Mouse (Mus musculus): ENCODE results near the gene Dlgap4.

GRCm38 (mm10) chr2:156766227-156767019 lies 152.9 kb downstream of the Dlgap4 start:
- TF ChIP-seq CTCF (IDR thresholded peaks at IDR 0.05; ENCODE audit: control insufficient read depth, insufficient read depth, low read length) (no peak), POLR2A (IDR thresholded peaks at IDR 0.05; ENCODE audit: borderline replicate concordance, control insufficient read depth, low read depth, low read length) (no peak)

Data from bone marrow, adult 2 months (tissue).